Mouse (Mus musculus) forebrain, embryonic 15.5 days (tissue): ENCODE measurements at regions not wholly inside any gene's neighbourhood (a gene's known extent, or its start where the extent isn't known, plus 50 kb on each side); places are given as distances from the start of the nearest gene placed in this dataset.

Experiments
- ATAC-seq: fragments of 200-750 bp; cut with Nextera tagmentation; replicated peaks from 2 replicates; pipeline ENCODE4 v1.8.0; 2017; ENCODE audit warnings: mild to moderate bottlenecking, moderate TSS enrichment, moderate library complexity
- H3K27ac ChIP-seq: fragments of 300-500 bp; sonication (generic); replicated peaks from 2 replicates; pipeline ENCODE4 v1.5.1; 2015; ENCODE audit warnings: mild to moderate bottlenecking, inconsistent platforms
- H3K27me3 ChIP-seq: fragments of 300-500 bp; sonication (generic); 2 replicates; pipeline ENCODE4 v1.6.1; 2015; ENCODE audit warnings: inconsistent platforms
- H3K36me3 ChIP-seq: fragments of 300-500 bp; sonication (generic); 2 replicates; pipeline ENCODE4 v1.6.1; 2015; ENCODE audit warnings: mild to moderate bottlenecking, inconsistent platforms
- H3K4me1 ChIP-seq: fragments of 300-500 bp; sonication (generic); 2 replicates; pipeline ENCODE4 v1.6.1; 2015; ENCODE audit warnings: inconsistent platforms
- H3K4me2 ChIP-seq: fragments of 300-500 bp; sonication (generic); replicated peaks from 2 replicates; pipeline ENCODE4 v1.6.1; 2015; ENCODE audit warnings: mild to moderate bottlenecking, inconsistent platforms
- H3K4me3 ChIP-seq: fragments of 300-500 bp; sonication (generic); 2 replicates; pipeline ENCODE4 v1.5.1; 2015; ENCODE audit warnings: mild to moderate bottlenecking, inconsistent platforms
- H3K9ac ChIP-seq: fragments of 300-500 bp; sonication (generic); replicated peaks from 2 replicates; pipeline ENCODE4 v1.6.1; 2015; ENCODE audit warnings: mild to moderate bottlenecking, inconsistent platforms
- H3K9me3 ChIP-seq: fragments of 300-500 bp; sonication (generic); 2 replicates; pipeline ENCODE4 v1.6.1; 2016; ENCODE audit warnings: inconsistent platforms
- WGBS: fragments of 180-500 bp; shearing (Covaris S2); methylation state at CpG from one replicate; pipeline ENCODE4 v1.1.7; 2015; ENCODE audit warnings: mixed read lengths; 5-methylcytosine and 5-hydroxymethylcytosine counted together

GRCm38 (mm10) chr19:52878812-52879502 is 161.1 kb downstream of the Xpnpep1 start:
- no peaks in the 10 kb centered on the region for H3K36me3 ChIP-seq
- no peak overlapping the region for H3K4me3 ChIP-seq
- H3K27ac ChIP-seq: no peak overlapping the region
- 86% methylated on average over 6 of the region's 6 CpGs for WGBS
- no peaks in the 10 kb centered on the region for H3K9me3 ChIP-seq
- H3K9ac ChIP-seq: no peak overlapping the region
- no peaks in the 10 kb centered on the region for H3K27me3 ChIP-seq
- ATAC-seq: no peak
- H3K4me1 ChIP-seq: no peaks in the 10 kb centered on the region
- no peak overlapping the region for H3K4me2 ChIP-seq

GRCm38 (mm10) chr19:52866635-52867034 is 173.4 kb downstream of the Xpnpep1 start:
- Histone ChIP-seq H3K4me1 (peaks cover 1% of the 10 kb centered on the region; the same call in 1 of the 2 replicates), H3K9ac (no peak overlapping the region), H3K4me2 (no peak overlapping the region), H3K9me3 (no peaks in the 10 kb centered on the region), H3K36me3 (no peaks in the 10 kb centered on the region), H3K27ac (no peak overlapping the region), H3K27me3 (no peaks in the 10 kb centered on the region), H3K4me3 (no peak overlapping the region)
- WGBS: 92% methylated on average over 1 of the region's 1 CpGs
- ATAC-seq: no peak

GRCm38 (mm10) chr19:52861576-52861975 is 178.4 kb downstream of the Xpnpep1 start:
- no peak overlapping the region for H3K4me3 ChIP-seq
- no peaks in the 10 kb centered on the region for H3K36me3 ChIP-seq
- WGBS: 56% methylated on average over 9 of the region's 9 CpGs
- H3K27me3 ChIP-seq: no peaks in the 10 kb centered on the region
- no peak overlapping the region for H3K4me2 ChIP-seq
- no peak for ATAC-seq
- no peaks in the 10 kb centered on the region for H3K9me3 ChIP-seq
- H3K9ac ChIP-seq: no peak overlapping the region
- H3K27ac ChIP-seq: no peak overlapping the region
- peaks cover 5% of the 10 kb centered on the region; the same call in 1 of the 2 replicates for H3K4me1 ChIP-seq

- no peak overlapping the region for H3K27ac ChIP-seq
- no peaks in the 10 kb centered on the region for H3K36me3 ChIP-seq
- ATAC-seq: no peak
- no peaks in the 10 kb centered on the region for H3K9me3 ChIP-seq
- no peak overlapping the region for H3K4me3 ChIP-seq
- H3K9ac ChIP-seq: no peak overlapping the region
- 81% methylated on average over 7 of the region's 7 CpGs for WGBS
- no peaks in the 10 kb centered on the region for H3K4me1 ChIP-seq
- no peak overlapping the region for H3K4me2 ChIP-seq
- H3K27me3 ChIP-seq: no peaks in the 10 kb centered on the region
These were observed 185.8 kb downstream of the Xpnpep1 start for GRCm38 (mm10) chr19:52854068-52854682.

- H3K27ac ChIP-seq: no peak overlapping the region
- no peaks in the 10 kb centered on the region for H3K27me3 ChIP-seq
- no peak overlapping the region for H3K4me3 ChIP-seq
- H3K36me3 ChIP-seq: no peaks in the 10 kb centered on the region
- 94% methylated on average over 7 of the region's 7 CpGs for WGBS
- no peak overlapping the region for H3K9ac ChIP-seq
- H3K4me2 ChIP-seq: no peak overlapping the region
- no peaks in the 10 kb centered on the region for H3K9me3 ChIP-seq
- no peaks in the 10 kb centered on the region for H3K4me1 ChIP-seq
- ATAC-seq: no peak
These were observed 223.8 kb downstream of the Xpnpep1 start for GRCm38 (mm10) chr19:52816202-52816601.

GRCm38 (mm10) chr19:52812046-52812445 is 228.0 kb downstream of the Xpnpep1 start:
- Histone ChIP-seq H3K36me3 (no peaks in the 10 kb centered on the region), H3K9ac (no peak overlapping the region), H3K4me3 (no peak overlapping the region), H3K27ac (no peak overlapping the region), H3K4me2 (no peak overlapping the region), H3K27me3 (no peaks in the 10 kb centered on the region), H3K9me3 (no peaks in the 10 kb centered on the region), H3K4me1 (no peaks in the 10 kb centered on the region)
- WGBS: 85% methylated on average over 6 of the region's 6 CpGs
- no peak for ATAC-seq

GRCm38 (mm10) chr19:52788802-52789201 is 251.2 kb downstream of the Xpnpep1 start:
- no peak overlapping the region for H3K4me2 ChIP-seq
- H3K9me3 ChIP-seq: no peaks in the 10 kb centered on the region
- ATAC-seq: no peak
- WGBS: 84% methylated on average over 3 of the region's 3 CpGs
- no peaks in the 10 kb centered on the region for H3K27me3 ChIP-seq
- no peaks in the 10 kb centered on the region for H3K36me3 ChIP-seq
- H3K9ac ChIP-seq: no peak overlapping the region
- no peaks in the 10 kb centered on the region for H3K4me1 ChIP-seq
- no peak overlapping the region for H3K27ac ChIP-seq
- no peak overlapping the region for H3K4me3 ChIP-seq

- ATAC-seq: peak; percentile 79
- H3K4me2 ChIP-seq: no peak overlapping the region
- WGBS: 53% methylated on average over 4 of the region's 4 CpGs
- 0 out of 2 replicates have a peak, but pooled peaks cover 2% of the 10 kb centered on the region for H3K9me3 ChIP-seq
- no peak overlapping the region for H3K9ac ChIP-seq
- H3K4me3 ChIP-seq: no peak overlapping the region
- peaks cover 14% of the 10 kb centered on the region; the same call in 1 of the 2 replicates for H3K4me1 ChIP-seq
- H3K27me3 ChIP-seq: no peaks in the 10 kb centered on the region
- no peak overlapping the region for H3K27ac ChIP-seq
- no peaks in the 10 kb centered on the region for H3K36me3 ChIP-seq
These were observed 271.1 kb downstream of the Xpnpep1 start for GRCm38 (mm10) chr19:52768761-52769388.

- Histone ChIP-seq H3K27me3 (no peaks in the 10 kb centered on the region), H3K9me3 (0 out of 2 replicates have a peak, but pooled peaks cover 2% of the 10 kb centered on the region), H3K9ac (no peak overlapping the region), H3K4me1 (peaks cover 14% of the 10 kb centered on the region; the same call in 1 of the 2 replicates), H3K36me3 (no peaks in the 10 kb centered on the region), H3K4me2 (no peak overlapping the region), H3K4me3 (no peak overlapping the region), H3K27ac (no peak overlapping the region)
- WGBS: 91% methylated on average over 5 of the region's 5 CpGs
- no peak for ATAC-seq
These were observed 271.9 kb downstream of the Xpnpep1 start for GRCm38 (mm10) chr19:52768117-52768516.

GRCm38 (mm10) chr19:52738946-52739345 is 301.1 kb downstream of the Xpnpep1 start:
- Histone ChIP-seq H3K9me3 (no peaks in the 10 kb centered on the region), H3K27me3 (no peaks in the 10 kb centered on the region), H3K9ac (no peak overlapping the region), H3K4me3 (no peak overlapping the region), H3K27ac (no peak overlapping the region), H3K4me1 (no peaks in the 10 kb centered on the region), H3K36me3 (no peaks in the 10 kb centered on the region), H3K4me2 (no peak overlapping the region)
- WGBS: 95% methylated on average over 9 of the region's 9 CpGs
- ATAC-seq: no peak

- 33% methylated on average over 1 of the region's 1 CpGs for WGBS
- Histone ChIP-seq H3K9ac (no peak overlapping the region), H3K4me1 (no peaks in the 10 kb centered on the region), H3K4me2 (no peak overlapping the region), H3K9me3 (no peaks in the 10 kb centered on the region), H3K27ac (no peak overlapping the region), H3K36me3 (no peaks in the 10 kb centered on the region), H3K27me3 (no peaks in the 10 kb centered on the region), H3K4me3 (no peak overlapping the region)
- no peak for ATAC-seq
These were observed 318.2 kb downstream of the Xpnpep1 start for GRCm38 (mm10) chr19:52721776-52722175.

- ATAC-seq: no peak
These were observed 324.7 kb downstream of the Xpnpep1 start for GRCm38 (mm10) chr19:52715359-52715758.

More at GRCm38 (mm10) chr19:52715359-52715758, 324.7 kb downstream of the Xpnpep1 start:
- no peaks in the 10 kb centered on the region for H3K9me3 ChIP-seq
- no peaks in the 10 kb centered on the region for H3K36me3 ChIP-seq
- WGBS: 62% methylated on average over 5 of the region's 5 CpGs
- H3K9ac ChIP-seq: no peak overlapping the region
- H3K4me2 ChIP-seq: no peak overlapping the region
- H3K27ac ChIP-seq: no peak overlapping the region
- no peaks in the 10 kb centered on the region for H3K27me3 ChIP-seq
- no peak overlapping the region for H3K4me3 ChIP-seq
- no peaks in the 10 kb centered on the region for H3K4me1 ChIP-seq
